Mouse (Mus musculus) spleen, adult 2 months (tissue): ENCODE data around the gene Trib3. TPM values are rescaled to one million over a fixed set of nuclear protein-coding genes. Genes with fewer than 3 reads are reported as not detected.

Experiments used
- DNase-seq, 2 experiments: peaks; one replicate each; pipeline versions ENCODE4 v3.0.0 to v3.0.0-alpha.2; 2012 to 2021; ENCODE audit warnings: low spot score in 2 of 2, low read depth in 1 of 2
- H3K27ac ChIP-seq: fragments of 200-500 bp; 2 replicates; pipeline ENCODE4 v1.5.1; 2012; ENCODE audit warnings: low read length, inconsistent platforms; ENCODE audit not compliant: insufficient read depth
- H3K27me3 ChIP-seq: fragments of 200-500 bp; 2 replicates; pipeline ENCODE4 v1.6.1; 2012; ENCODE audit warnings: mild to moderate bottlenecking, moderate library complexity, low read length, inconsistent platforms; ENCODE audit not compliant: control insufficient read depth, insufficient read depth
- H3K36me3 ChIP-seq: fragments of 200-500 bp; 2 replicates; pipeline ENCODE4 v1.6.1; 2012; ENCODE audit warnings: mild to moderate bottlenecking, low read length, inconsistent platforms; ENCODE audit not compliant: control insufficient read depth, insufficient read depth
- H3K4me1 ChIP-seq: fragments of 200-500 bp; 2 replicates; pipeline ENCODE4 v1.6.1; 2011; ENCODE audit warnings: inconsistent platforms; ENCODE audit not compliant: control insufficient read depth, insufficient read depth, insufficient read length
- H3K4me3 ChIP-seq: fragments of 200-500 bp; 2 replicates; pipeline ENCODE4 v1.5.1; 2011; ENCODE audit warnings: mild to moderate bottlenecking, inconsistent platforms; ENCODE audit not compliant: insufficient read depth, insufficient read length; ENCODE audit errors: extremely low read depth
- CTCF ChIP-seq: fragments of 200-500 bp; IDR thresholded peaks from 2 replicates; pipeline ENCODE4 v1.5.1; 2011; ENCODE audit warnings: mild to moderate bottlenecking, inconsistent platforms; ENCODE audit not compliant: insufficient read depth, insufficient read length, insufficient replicate concordance; ENCODE audit errors: extremely low read depth
- POLR2A ChIP-seq: fragments of 200-500 bp; IDR thresholded peaks from 2 replicates; pipeline ENCODE4 v1.6.1; 2011; ENCODE audit warnings: low read depth, low read length, inconsistent platforms
- WGBS: fragments of 180-500 bp; shearing (Covaris S2); methylation state at CpG from one replicate; pipeline ENCODE4 v1.1.7; 2018; 5-methylcytosine and 5-hydroxymethylcytosine counted together
- polyA plus RNA-seq: library from polyadenylated mRNA; depleted of rRNA; stranded (reverse); fragments of >200 nt; gene quantifications from 2 replicates; pipeline ENCODE4 v1.2.3, GENCODE M21; 2012

The Trib3 gene
- polyA plus RNA-seq, 1 experiment: 1.0 TPM

DNA sequence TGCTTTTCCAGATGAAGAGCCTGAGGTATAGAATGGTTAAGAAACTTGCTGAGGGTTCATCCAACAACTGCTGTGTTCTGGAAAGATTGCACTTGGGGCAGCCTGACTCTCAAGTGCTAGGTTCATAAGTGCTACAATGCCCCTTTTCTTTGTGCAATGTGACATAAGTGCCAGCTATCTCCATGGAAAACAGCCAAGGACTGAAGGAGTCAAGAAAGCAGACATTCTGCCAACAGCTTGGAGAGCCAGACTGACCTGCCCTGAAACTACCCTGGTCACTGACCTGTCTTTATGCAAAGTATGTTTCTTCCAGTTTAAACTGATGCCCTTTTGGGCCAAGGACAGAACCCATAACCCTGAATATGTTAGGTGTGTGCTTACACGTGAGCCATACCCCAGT is 7.0 kb downstream of the Trib3 start:
- no peak overlapping the region for H3K4me3 ChIP-seq
- 79% methylated on average over 1 of the region's 1 CpGs for WGBS
- no peaks in the 10 kb centered on the region for H3K4me1 ChIP-seq
- no peaks in the 10 kb centered on the region for H3K27me3 ChIP-seq
- no peak for TF ChIP-seq POLR2A
- TF ChIP-seq CTCF: no peak
- H3K27ac ChIP-seq: no peak overlapping the region
- no peak for DNase-seq
- no peaks in the 10 kb centered on the region for H3K36me3 ChIP-seq

DNA sequence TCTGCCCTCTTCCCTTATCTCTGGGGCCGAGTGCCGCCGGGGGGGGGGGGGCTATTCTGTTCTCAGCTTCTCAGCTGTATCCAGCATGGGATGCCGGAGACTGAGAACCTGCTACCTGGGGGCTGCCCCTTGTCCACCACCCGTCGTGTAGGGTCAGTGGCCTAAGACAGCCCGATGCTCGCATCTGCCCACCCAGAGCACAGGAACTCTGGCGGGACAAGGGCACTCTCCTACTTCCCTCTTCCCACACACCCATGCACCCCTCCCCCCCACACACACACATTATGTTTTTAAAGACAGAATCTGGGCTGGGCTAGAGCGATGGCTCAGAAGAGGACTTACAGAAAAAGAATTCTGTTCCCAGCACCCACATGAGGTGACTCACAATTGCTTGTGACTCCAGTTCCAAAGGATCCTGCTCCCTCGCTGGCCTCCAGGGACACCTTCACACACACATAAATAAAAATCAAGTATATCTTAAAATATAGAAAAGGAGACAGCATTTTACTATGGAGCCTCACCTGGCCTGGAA is 8.5 kb downstream of the Trib3 start:
- 41% methylated on average over 11 of the region's 11 CpGs for WGBS
- H3K27me3 ChIP-seq: no peaks in the 10 kb centered on the region
- no peak overlapping the region for H3K4me3 ChIP-seq
- DNase-seq: no peak
- TF ChIP-seq POLR2A (no peak), CTCF (no peak)
- no peaks in the 10 kb centered on the region for H3K36me3 ChIP-seq
- peaks cover 11% of the 10 kb centered on the region; the same call in 1 of the 2 replicates for H3K4me1 ChIP-seq
- H3K27ac ChIP-seq: no peak overlapping the region

DNA sequence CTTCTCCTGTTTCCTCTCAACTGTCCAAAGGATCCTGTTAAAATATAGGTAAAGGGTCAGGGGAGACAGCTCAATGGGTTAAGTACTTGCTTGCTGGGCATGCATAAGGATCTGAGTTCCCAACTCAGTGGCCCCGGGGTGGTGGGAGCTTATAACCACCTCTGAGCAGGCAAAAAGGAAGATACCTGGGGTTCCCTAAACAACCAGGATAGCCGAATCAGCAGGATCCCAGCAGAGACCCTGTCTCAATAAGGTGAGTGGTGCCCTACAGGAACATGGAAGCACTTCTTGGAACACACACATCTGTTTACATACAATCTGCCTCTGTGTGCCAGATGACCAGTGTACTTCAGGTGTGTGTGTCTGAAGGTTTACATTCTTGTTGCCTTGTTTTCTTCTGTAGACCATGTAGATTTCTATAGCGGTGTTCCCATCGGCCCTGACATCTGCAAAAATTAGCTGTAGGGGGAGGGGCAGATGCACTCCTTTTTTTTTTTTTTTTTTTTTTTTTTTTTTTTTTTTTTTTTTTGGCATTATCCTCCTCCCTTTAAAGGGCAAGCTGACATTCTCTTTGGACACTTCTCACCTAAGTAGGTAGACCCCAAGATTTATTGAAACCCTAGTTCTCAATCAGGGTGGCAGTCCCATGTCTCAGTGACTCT is 10.4 kb downstream of the Trib3 start:
- H3K27ac ChIP-seq: no peak overlapping the region
- no peak for TF ChIP-seq CTCF
- TF ChIP-seq POLR2A: no peak
- no peak overlapping the region for H3K4me3 ChIP-seq
- H3K4me1 ChIP-seq: peaks cover 11% of the 10 kb centered on the region; the same call in 1 of the 2 replicates
- H3K36me3 ChIP-seq: peaks cover 3% of the 10 kb centered on the region; the same call in 1 of the 2 replicates
- H3K27me3 ChIP-seq: no peaks in the 10 kb centered on the region
- 83% methylated on average over 4 of the region's 4 CpGs for WGBS
- no peak for DNase-seq

DNA sequence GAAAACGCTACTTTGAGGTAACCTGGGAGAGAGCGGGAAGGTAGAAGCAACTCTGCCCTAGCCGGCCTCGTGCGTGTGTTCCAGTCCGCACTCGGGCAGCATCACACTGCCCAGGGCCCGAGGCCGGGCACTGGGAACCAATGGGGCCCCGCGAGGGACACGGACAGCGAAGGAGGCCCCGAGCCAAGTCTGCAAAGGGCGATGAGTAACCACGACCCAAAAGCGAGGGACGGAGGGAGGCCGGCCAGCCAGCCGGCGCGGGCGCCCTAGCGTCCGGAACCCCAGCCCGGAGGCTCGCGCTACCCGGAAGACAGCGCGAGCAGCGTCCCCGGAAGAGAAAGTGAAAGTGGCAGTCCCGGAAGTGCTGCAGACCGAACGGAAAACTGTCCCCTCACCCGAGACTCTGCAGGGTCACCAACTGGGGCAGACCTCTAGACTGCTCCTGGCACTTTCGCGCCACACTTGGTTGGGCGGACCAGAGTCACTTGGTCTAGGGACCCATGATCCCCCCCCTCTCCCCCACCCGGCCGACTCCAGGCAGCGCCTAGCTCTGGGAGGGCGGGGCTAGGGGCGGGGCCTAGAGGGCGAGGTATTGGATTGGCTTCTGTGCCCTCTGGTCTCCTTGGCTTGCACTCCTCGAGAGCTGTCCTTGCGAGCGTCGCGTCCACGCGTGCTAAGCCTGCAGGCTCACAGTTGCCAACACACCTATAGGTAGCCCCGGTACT is 11.6 kb downstream of the Trib3 start, which contains the start of gene Rbck1:
Gene Rbck1 (minus strand): TSS at position 553 of the 725 bp plus-strand sequence.
- peaks cover 11% of the 10 kb centered on the region; the same call in 1 of the 2 replicates for H3K4me1 ChIP-seq
- H3K36me3 ChIP-seq: peaks cover 3% of the 10 kb centered on the region

DNA sequence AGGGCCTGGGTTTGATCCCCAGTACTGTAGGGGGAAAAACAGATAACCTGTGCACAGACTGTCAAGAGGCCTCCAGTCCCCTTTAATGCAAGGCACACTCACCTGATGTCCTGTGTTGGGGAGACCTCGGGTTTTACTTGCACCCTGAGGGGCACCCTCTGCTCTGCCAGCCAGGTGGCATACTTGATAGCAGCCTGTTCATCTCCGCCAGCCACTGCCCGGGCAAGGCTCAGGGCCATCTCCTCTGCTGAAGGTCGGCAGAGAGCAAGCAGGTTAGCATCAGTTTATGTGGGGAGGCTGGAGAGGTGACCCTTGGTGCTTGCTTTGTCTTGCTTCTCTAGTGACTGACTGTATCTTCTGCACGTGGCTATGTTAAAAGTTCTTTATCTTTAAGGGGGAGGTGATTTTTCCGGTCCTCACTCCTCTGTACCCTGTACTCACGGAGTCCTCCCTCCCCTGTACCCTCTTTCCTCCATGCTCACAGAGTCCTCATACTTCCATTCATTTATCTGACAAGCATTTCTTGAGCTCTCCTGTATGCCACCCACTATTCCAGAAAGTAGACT is 12.9 kb downstream of the Trib3 start:
- peaks cover 11% of the 10 kb centered on the region; the same call in 1 of the 2 replicates for H3K4me1 ChIP-seq
- H3K27ac ChIP-seq: no peak overlapping the region
- peaks cover 10% of the 10 kb centered on the region for H3K36me3 ChIP-seq
- DNase-seq: no peak
- no peaks in the 10 kb centered on the region for H3K27me3 ChIP-seq
- 37% methylated on average over 7 of the region's 7 CpGs for WGBS
- TF ChIP-seq POLR2A (no peak), CTCF (no peak)
- H3K4me3 ChIP-seq: no peak overlapping the region

More for the DNA sequence above, 11.6 kb downstream of the Trib3 start, which contains the start of gene Rbck1:
- WGBS: under 1% methylated on average over 54 of the region's 54 CpGs
- TF ChIP-seq POLR2A: peak; percentile 79
- no peak for TF ChIP-seq CTCF
- DNase-seq: peak; percentile 77 to 87
- H3K27me3 ChIP-seq: no peaks in the 10 kb centered on the region
- peak within 1 kb of the TSS; percentile 98 for H3K27ac ChIP-seq
- peak within 1 kb of the TSS; percentile 99 for H3K4me3 ChIP-seq

DNA sequence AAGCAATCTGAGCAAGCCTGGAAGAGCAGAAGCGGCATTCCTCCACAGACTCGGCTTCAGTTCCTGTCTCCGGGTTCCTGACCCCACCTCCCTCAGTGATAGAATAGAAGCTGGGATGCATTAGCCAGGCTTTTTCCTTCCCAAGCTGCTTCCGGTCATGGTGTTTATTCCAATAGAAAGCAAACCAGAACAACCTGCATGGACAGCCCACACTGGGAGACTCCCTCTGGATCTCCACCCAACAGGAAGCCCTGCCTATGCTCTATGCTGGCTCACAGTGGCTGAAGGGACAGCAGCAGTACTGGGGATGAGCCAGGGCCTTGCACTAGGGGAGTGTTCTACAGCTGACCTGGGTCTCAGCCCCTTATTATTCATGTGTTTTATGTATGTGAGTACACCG is 15.9 kb downstream of the Trib3 start:
- H3K36me3 ChIP-seq: peaks cover 29% of the 10 kb centered on the region
- no peak for DNase-seq
- no peak overlapping the region for H3K4me3 ChIP-seq
- TF ChIP-seq CTCF (no peak), POLR2A (no peak)
- WGBS: 84% methylated on average over 5 of the region's 5 CpGs
- no peaks in the 10 kb centered on the region for H3K27me3 ChIP-seq
- peaks cover 11% of the 10 kb centered on the region; the same call in 1 of the 2 replicates for H3K4me1 ChIP-seq
- no peak overlapping the region for H3K27ac ChIP-seq
